Mouse (Mus musculus) neural tube, embryonic 15.5 days (tissue): Measurements from ENCODE around the gene Cbr4. TPM values are rescaled to one million over a fixed set of nuclear protein-coding genes. Genes with fewer than 3 reads are reported as not detected.
A peak's percentile ranks its signal among the peaks of the same experiment; 100 is the strongest.

Experiments
- ATAC-seq: fragments of 200-750 bp; cut with Nextera tagmentation; 2 replicates; pipeline ENCODE4 v1.8.0; 2017; ENCODE audit warnings: mild to moderate bottlenecking, moderate TSS enrichment, moderate library complexity; ENCODE audit not compliant: low FRiP score
- H3K27ac ChIP-seq: fragments of 300-500 bp; sonication (generic); replicated peaks from 2 replicates; pipeline ENCODE4 v1.5.1; 2015; ENCODE audit warnings: mild to moderate bottlenecking, inconsistent platforms
- H3K27me3 ChIP-seq: fragments of 300-500 bp; sonication (generic); replicated peaks from 2 replicates; pipeline ENCODE4 v1.6.1; 2015; ENCODE audit warnings: inconsistent platforms
- H3K36me3 ChIP-seq: fragments of 300-500 bp; sonication (generic); 2 replicates; pipeline ENCODE4 v1.6.1; 2015; ENCODE audit warnings: inconsistent platforms
- H3K4me1 ChIP-seq: fragments of 300-500 bp; sonication (generic); 2 replicates; pipeline ENCODE4 v1.6.1; 2015; ENCODE audit warnings: inconsistent platforms
- H3K4me2 ChIP-seq: fragments of 300-500 bp; sonication (generic); 2 replicates; pipeline ENCODE4 v1.6.1; 2015; ENCODE audit warnings: inconsistent platforms, mild to moderate bottlenecking, moderate library complexity
- H3K4me3 ChIP-seq: fragments of 300-500 bp; sonication (generic); replicated peaks from 2 replicates; pipeline ENCODE4 v1.5.1; 2015; ENCODE audit warnings: mild to moderate bottlenecking, inconsistent platforms
- H3K9ac ChIP-seq: fragments of 300-500 bp; sonication (generic); replicated peaks from 2 replicates; pipeline ENCODE4 v1.6.1; 2015; ENCODE audit warnings: mild to moderate bottlenecking, inconsistent platforms
- H3K9me3 ChIP-seq: fragments of 300-500 bp; sonication (generic); replicated peaks from 2 replicates; pipeline ENCODE4 v1.6.1; 2016; ENCODE audit warnings: inconsistent platforms
- WGBS: fragments of 180-500 bp; shearing (Covaris S2); methylation state at CpG from one replicate; pipeline ENCODE4 v1.1.7; 2015; ENCODE audit warnings: mixed read lengths; 5-methylcytosine and 5-hydroxymethylcytosine counted together
- polyA plus RNA-seq: library from polyadenylated mRNA; unstranded; fragments of >200 nt; fragmentation: Nextera tagmentation; extraction: Ambion mirVana; gene quantifications from 2 replicates; pipeline ENCODE4 v1.2.1, GENCODE M21; 2015

Gene Cbr4
- polyA plus RNA-seq, 1 experiment from 2014 or later: 17.2 TPM

GRCm38 (mm10) chr8:61528642-61529041 is 41.1 kb downstream of the Cbr4 start:
- H3K4me3 ChIP-seq: no peak overlapping the region
- WGBS: 71% methylated on average over 6 of the region's 6 CpGs
- H3K27me3 ChIP-seq: no peaks in the 10 kb centered on the region
- no peaks in the 10 kb centered on the region for H3K36me3 ChIP-seq
- H3K9ac ChIP-seq: no peak overlapping the region
- no peaks in the 10 kb centered on the region for H3K4me1 ChIP-seq
- H3K27ac ChIP-seq: no peak overlapping the region
- H3K9me3 ChIP-seq: no peaks in the 10 kb centered on the region
- no peak for ATAC-seq
- H3K4me2 ChIP-seq: no peak overlapping the region

- Histone ChIP-seq H3K9ac (no peak overlapping the region), H3K4me1 (no peaks in the 10 kb centered on the region), H3K4me2 (no peak overlapping the region), H3K9me3 (no peaks in the 10 kb centered on the region), H3K4me3 (no peak overlapping the region), H3K27me3 (no peaks in the 10 kb centered on the region), H3K27ac (no peak overlapping the region), H3K36me3 (no peaks in the 10 kb centered on the region)
- 70% methylated on average over 22 of the region's 22 CpGs for WGBS
- no peak for ATAC-seq
Observed at GRCm38 (mm10) chr8:61531944-61532795, 44.6 kb downstream of the Cbr4 start.

- Histone ChIP-seq H3K27me3 (no peaks in the 10 kb centered on the region), H3K27ac (no peak overlapping the region), H3K4me1 (no peaks in the 10 kb centered on the region), H3K4me2 (no peak overlapping the region), H3K9me3 (no peaks in the 10 kb centered on the region), H3K9ac (no peak overlapping the region), H3K4me3 (no peak overlapping the region), H3K36me3 (no peaks in the 10 kb centered on the region)
- no peak for ATAC-seq
- WGBS: 86% methylated on average over 5 of the region's 5 CpGs
Observed at GRCm38 (mm10) chr8:61532831-61533230, 45.3 kb downstream of the Cbr4 start.

- WGBS: 48% methylated on average over 16 of the region's 16 CpGs
- Histone ChIP-seq H3K9me3 (no peaks in the 10 kb centered on the region), H3K4me2 (no peak overlapping the region), H3K4me1 (no peaks in the 10 kb centered on the region), H3K27ac (no peak overlapping the region), H3K4me3 (no peak overlapping the region), H3K27me3 (no peaks in the 10 kb centered on the region), H3K9ac (no peak overlapping the region), H3K36me3 (no peaks in the 10 kb centered on the region)
- ATAC-seq: no peak
Observed at GRCm38 (mm10) chr8:61533356-61533926, 45.9 kb downstream of the Cbr4 start.

DNA sequence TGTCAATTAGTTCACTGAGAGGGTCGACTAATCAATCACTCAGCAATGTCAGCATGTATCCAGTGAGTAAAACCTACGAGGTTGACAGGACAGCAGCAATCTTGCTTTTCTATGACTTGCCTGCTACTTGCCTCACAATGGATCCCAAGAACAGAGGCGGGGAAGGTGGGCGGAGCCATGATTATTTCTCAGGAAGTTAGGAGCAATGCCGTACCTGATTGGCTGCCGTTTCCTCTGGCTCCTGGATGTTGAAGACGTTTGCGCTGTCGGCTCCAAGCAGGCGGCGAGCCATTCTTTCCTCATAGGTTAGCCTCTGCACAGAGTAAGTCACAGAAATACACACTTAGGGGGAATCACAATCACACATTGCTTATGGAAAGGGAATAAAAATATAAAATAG is 47.9 kb downstream of the Cbr4 start:
- H3K36me3 ChIP-seq: no peaks in the 10 kb centered on the region
- no peak overlapping the region for H3K4me2 ChIP-seq
- H3K4me1 ChIP-seq: no peaks in the 10 kb centered on the region
- no peak overlapping the region for H3K9ac ChIP-seq
- H3K4me3 ChIP-seq: no peak overlapping the region
- H3K27me3 ChIP-seq: no peaks in the 10 kb centered on the region
- no peak for ATAC-seq
- H3K9me3 ChIP-seq: no peaks in the 10 kb centered on the region
- WGBS: 74% methylated on average over 11 of the region's 11 CpGs
- H3K27ac ChIP-seq: no peak overlapping the region

- no peak overlapping the region for H3K9ac ChIP-seq
- H3K36me3 ChIP-seq: no peaks in the 10 kb centered on the region
- H3K9me3 ChIP-seq: no peaks in the 10 kb centered on the region
- no peaks in the 10 kb centered on the region for H3K27me3 ChIP-seq
- no peak overlapping the region for H3K27ac ChIP-seq
- H3K4me3 ChIP-seq: no peak overlapping the region
- no peak for ATAC-seq
- H3K4me2 ChIP-seq: no peak overlapping the region
- 90% methylated on average over 5 of the region's 5 CpGs for WGBS
- no peaks in the 10 kb centered on the region for H3K4me1 ChIP-seq
Observed at GRCm38 (mm10) chr8:61537471-61537870, 49.9 kb downstream of the Cbr4 start.

- no peak overlapping the region for H3K27ac ChIP-seq
- peak; percentile 73; the same call in 1 of the 2 replicates for ATAC-seq
- H3K4me3 ChIP-seq: no peak overlapping the region
- H3K4me1 ChIP-seq: no peaks in the 10 kb centered on the region
- WGBS: 43% methylated on average over 7 of the region's 7 CpGs
- H3K4me2 ChIP-seq: no peak overlapping the region
- H3K27me3 ChIP-seq: no peaks in the 10 kb centered on the region
- no peaks in the 10 kb centered on the region for H3K9me3 ChIP-seq
- no peak overlapping the region for H3K9ac ChIP-seq
- no peaks in the 10 kb centered on the region for H3K36me3 ChIP-seq
Observed at GRCm38 (mm10) chr8:61539828-61540500, 52.4 kb downstream of the Cbr4 start.

GRCm38 (mm10) chr8:61549585-61549984 is 62.1 kb downstream of the Cbr4 start:
- Histone ChIP-seq H3K4me3 (no peak overlapping the region), H3K4me1 (no peaks in the 10 kb centered on the region), H3K27me3 (no peaks in the 10 kb centered on the region), H3K9ac (no peak overlapping the region), H3K9me3 (no peaks in the 10 kb centered on the region), H3K4me2 (no peak overlapping the region), H3K27ac (no peak overlapping the region), H3K36me3 (peaks cover 15% of the 10 kb centered on the region)
- WGBS: 66% methylated on average over 41 of the region's 41 CpGs
- ATAC-seq: no peak

DNA sequence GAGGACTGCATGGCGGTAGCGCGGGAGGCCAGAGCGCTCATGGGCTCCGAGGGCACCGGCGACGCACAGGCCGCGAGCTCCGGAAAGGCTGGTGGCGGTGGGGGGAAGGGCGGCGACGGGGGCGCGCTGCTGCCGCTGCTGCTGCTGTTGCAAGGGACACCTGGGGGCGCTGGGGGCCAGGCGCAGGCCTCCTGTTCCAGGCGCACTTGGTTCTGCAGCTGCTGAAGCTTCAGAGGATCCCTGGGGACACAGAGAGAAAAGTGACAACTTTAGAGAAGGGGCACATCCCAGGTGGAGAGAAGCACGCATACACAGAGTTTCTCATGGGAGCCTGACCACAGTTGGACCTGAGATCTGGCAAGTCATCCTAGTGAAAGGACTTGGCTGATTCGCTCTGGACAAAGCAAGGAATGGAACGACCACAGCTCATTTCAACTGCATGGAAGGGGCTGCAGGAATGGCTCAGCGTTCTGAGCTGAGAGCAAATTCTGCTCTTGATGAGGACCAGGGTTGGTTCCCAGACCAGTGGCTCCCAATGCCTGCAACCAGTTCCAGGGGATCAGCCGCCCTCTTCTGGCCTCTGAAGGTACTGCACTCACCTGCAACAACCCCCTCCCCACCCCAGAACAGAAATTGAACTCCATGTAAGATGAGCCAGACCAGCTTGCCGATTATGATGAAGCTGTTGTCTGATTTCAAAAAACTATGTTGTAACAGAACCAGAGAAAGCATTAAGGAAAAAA is 62.6 kb downstream of the Cbr4 start:
- no peaks in the 10 kb centered on the region for H3K4me1 ChIP-seq
- H3K4me2 ChIP-seq: no peak overlapping the region
- no peaks in the 10 kb centered on the region for H3K27me3 ChIP-seq
- no peak overlapping the region for H3K27ac ChIP-seq
- H3K9me3 ChIP-seq: no peaks in the 10 kb centered on the region
- ATAC-seq: no peak
- peaks cover 15% of the 10 kb centered on the region for H3K36me3 ChIP-seq
- H3K9ac ChIP-seq: no peak overlapping the region
- 50% methylated on average over 27 of the region's 27 CpGs for WGBS
- 0 out of 2 replicates have a peak overlapping the region, but pooled peaks have one; percentile 5 for H3K4me3 ChIP-seq

DNA sequence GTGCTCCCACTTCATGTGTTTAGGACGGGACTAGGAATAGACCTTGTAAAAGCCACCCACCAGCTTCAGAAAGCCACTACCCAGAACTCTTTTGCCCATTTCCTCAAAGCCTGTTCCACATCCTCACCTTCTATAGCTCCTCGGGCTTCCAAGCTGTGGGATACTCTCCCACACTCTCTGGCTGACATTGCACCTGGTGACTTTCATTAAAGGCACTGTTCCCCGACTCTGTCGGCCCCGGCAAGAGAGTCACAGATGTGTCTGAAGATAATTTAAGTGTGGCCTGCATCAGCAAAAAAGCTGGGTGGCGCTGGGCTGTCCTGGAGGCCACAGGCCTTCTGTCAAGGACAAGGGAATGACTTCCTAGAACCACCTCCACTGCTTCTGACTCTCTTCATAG is 64.7 kb downstream of the Cbr4 start:
- Histone ChIP-seq H3K9me3 (no peaks in the 10 kb centered on the region), H3K27me3 (no peaks in the 10 kb centered on the region), H3K4me1 (no peaks in the 10 kb centered on the region), H3K36me3 (peaks cover 15% of the 10 kb centered on the region), H3K27ac (no peak overlapping the region), H3K9ac (no peak overlapping the region), H3K4me2 (no peak overlapping the region), H3K4me3 (no peak overlapping the region)
- no peak for ATAC-seq
- 62% methylated on average over 6 of the region's 6 CpGs for WGBS

GRCm38 (mm10) chr8:61552755-61553402 is 65.3 kb downstream of the Cbr4 start:
- no peak for ATAC-seq
- Histone ChIP-seq H3K4me2 (no peak overlapping the region), H3K27me3 (no peaks in the 10 kb centered on the region), H3K4me3 (no peak overlapping the region), H3K36me3 (peaks cover 15% of the 10 kb centered on the region), H3K27ac (no peak overlapping the region), H3K4me1 (no peaks in the 10 kb centered on the region), H3K9ac (no peak overlapping the region), H3K9me3 (no peaks in the 10 kb centered on the region)
- 86% methylated on average over 8 of the region's 8 CpGs for WGBS
